Comparison of ENCODE assay signal across 15 mouse cellular contexts in the genomic region with DNA sequence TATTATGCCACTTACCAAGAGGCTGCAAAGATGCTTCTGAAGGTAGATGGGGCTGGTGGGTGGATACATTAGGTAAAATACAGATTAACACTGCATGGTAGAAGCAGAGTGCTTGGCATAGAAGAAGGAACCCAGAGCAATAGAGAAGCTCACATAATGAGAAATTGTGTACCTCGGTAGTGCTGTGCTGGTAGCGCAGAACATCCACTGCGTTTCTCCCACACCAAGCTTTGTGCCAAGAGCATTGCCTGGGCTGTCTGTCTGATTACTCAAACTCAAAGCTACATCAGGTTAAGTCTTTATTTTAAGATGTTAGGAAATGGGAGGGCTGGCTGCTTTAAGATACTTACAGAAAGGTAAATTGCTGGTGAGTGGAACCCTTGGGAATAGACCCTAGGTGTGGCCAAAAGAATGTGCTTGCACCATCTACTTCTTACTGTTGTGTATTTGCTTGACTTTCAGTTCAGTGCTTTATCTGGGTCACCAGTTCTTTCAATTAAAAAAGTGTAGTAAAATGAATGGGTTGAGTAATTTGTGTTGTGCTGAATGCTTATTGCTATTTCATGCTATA.
A peak's percentile ranks its signal among the peaks of the same experiment; 100 is the strongest.
DNase-seq lines count a peak whose midpoint lies in the region; ATAC-seq lines count a peak whose summit lies in the region.
"Had no signal": no experiment of that assay in that cellular context is flagged by ENCODE, and none has a peak within 500 bp of the region (broad histone marks: within the 10 kb centered on the region; RNA-seq: fewer than 3 reads in every experiment).

No protein-coding gene starts in this region.

- peak; percentile 34 to 51 for DNase-seq in left cerebral cortex, adult 18-20 months (ENCODE audit: low spot score in 2 of 2)
- DNase-seq in left cerebral cortex, postnatal 10 days (ENCODE audit: extremely low spot score in 1 of 2, low spot score in 2 of 2): no peak
- peak; percentile 40 for DNase-seq in lung, postnatal 36 days
- no peak for DNase-seq in lung, postnatal 14 days
- DNase-seq in brain, adult 2 months (ENCODE audit: low read depth, low spot score): peak; percentile 69
- DNase-seq: adrenal gland, adult 2 months; adrenal gland, postnatal 25 days; cerebellum, adult 2 months; cerebellum, postnatal 10 days; forebrain, postnatal 0 days; gastrocnemius, postnatal 36 days; heart, adult 18-20 months; heart, postnatal 10 days had no signal

- ATAC-seq in granulocyte monocyte progenitor cell, adult 5-6 weeks (replicated peaks; ENCODE audit: poor library complexity, severe bottlenecking): 0 out of 2 replicates have a peak, but pooled peaks have one; percentile 20
- ATAC-seq: forebrain, embryonic 13.5 days; forebrain, postnatal 0 days had no signal

- intact Hi-C loops in left cerebral cortex, postnatal 10 days (cut with DNase I): no loop called here

Comparison
In these comparisons a context has a peak if more than half of its experiments do, and no peak if none do; other contexts are left out.
1. DNase-seq: peak in left cerebral cortex, adult 18-20 months (2 of 2), lung, postnatal 36 days (single experiment) and brain, adult 2 months (single experiment); none in left cerebral cortex, postnatal 10 days (0 of 2) and lung, postnatal 14 days (single experiment).